Mouse (Mus musculus) MEL (cell line): ENCODE measurements around the gene Cdk1. TPM values are rescaled to one million over a fixed set of nuclear protein-coding genes. Genes with fewer than 3 reads are reported as not detected.

Experiments used
- DNase-seq: peaks from one replicate; pipeline ENCODE4 v3.0.0; 2011; ENCODE audit warnings: low read depth, low spot score
- H3K27ac ChIP-seq: 2 replicates; pipeline ENCODE4 v1.5.1; 2012; ENCODE audit warnings: low read depth, mild to moderate bottlenecking, control low read depth, low read length, moderate library complexity; ENCODE audit not compliant: control insufficient read depth
- H3K27me3 ChIP-seq, 2 experiments: fragments of 150-350 bp in 1 of 2; sonication (generic) in 1 of 2; 2 replicates each; pipeline ENCODE4 v1.6.1; 2012; ENCODE audit warnings: low read length in 2 of 2, mild to moderate bottlenecking in 2 of 2, improper control_type of control experiment in 1 of 2, moderate library complexity in 1 of 2; ENCODE audit not compliant: insufficient read depth in 2 of 2, control insufficient read depth in 1 of 2
- H3K36me3 ChIP-seq, 2 experiments: 2 replicates each; pipeline ENCODE4 v1.6.1; 2012 to 2014; ENCODE audit warnings: low read length in 2 of 2, improper control_type of control experiment in 1 of 2, inconsistent platforms in 1 of 2, mild to moderate bottlenecking in 1 of 2; ENCODE audit not compliant: insufficient read depth in 2 of 2, control insufficient read depth in 1 of 2
- H3K4me1 ChIP-seq, 2 experiments: fragments of 150-350 bp in 1 of 2; sonication (generic) in 1 of 2; 2 replicates each; pipeline ENCODE4 v1.6.1; 2012; ENCODE audit warnings: low read length in 2 of 2, improper control_type of control experiment in 1 of 2, mild to moderate bottlenecking in 1 of 2; ENCODE audit not compliant: insufficient read depth in 2 of 2, control insufficient read depth in 1 of 2
- H3K4me3 ChIP-seq, 2 experiments: fragments of 150-350 bp in 1 of 2; sonication (generic) in 1 of 2; 2 replicates each; pipeline ENCODE4 v1.5.1; 2012; ENCODE audit warnings: low read depth in 2 of 2, low read length in 2 of 2, mild to moderate bottlenecking in 2 of 2, moderate library complexity in 2 of 2, control low read depth in 1 of 2, improper control_type of control experiment in 1 of 2; ENCODE audit not compliant: control insufficient read depth in 1 of 2, insufficient read depth in 1 of 2
- H3K79me2 ChIP-seq: 2 replicates; pipeline ENCODE4 v1.6.1; 2012; ENCODE audit warnings: mild to moderate bottlenecking, low read length, moderate library complexity; ENCODE audit not compliant: control insufficient read depth, poor library complexity, insufficient read depth
- H3K9ac ChIP-seq: 2 replicates; pipeline ENCODE4 v1.6.1; 2012; ENCODE audit warnings: low read depth, mild to moderate bottlenecking, control low read depth, low read length, moderate library complexity; ENCODE audit not compliant: control insufficient read depth, poor library complexity, severe bottlenecking
- H3K9me3 ChIP-seq: fragments of 150-350 bp; sonication (generic); replicated peaks from 2 replicates; pipeline ENCODE4 v1.6.1; 2012; ENCODE audit warnings: mild to moderate bottlenecking, low read length, improper control_type of control experiment, moderate library complexity; ENCODE audit not compliant: insufficient read depth
- BHLHE40 ChIP-seq: IDR thresholded peaks from 2 replicates; pipeline ENCODE4 v1.6.1; 2012; ENCODE audit warnings: low read depth, mild to moderate bottlenecking, inconsistent platforms, low read length, improper control_type of control experiment, borderline replicate concordance
- CHD1 ChIP-seq: IDR thresholded peaks from 2 replicates; pipeline ENCODE4 v1.6.1; 2012; ENCODE audit warnings: low read depth, mild to moderate bottlenecking, inconsistent platforms, low read length, improper control_type of control experiment
- CTCF ChIP-seq, 3 experiments: IDR thresholded peaks in 2 of 3; conservative IDR thresholded peaks in 1 of 3; 2 replicates each; pipeline ENCODE4 v1.5.1; 2011 to 2012; ENCODE audit warnings: low read length in 3 of 3, low read depth in 2 of 3, mild to moderate bottlenecking in 2 of 3, improper control_type of control experiment in 1 of 3, inconsistent platforms in 1 of 3, mixed read lengths in 1 of 3, moderate library complexity in 1 of 3; ENCODE audit not compliant: control insufficient read depth in 1 of 3, insufficient read depth in 1 of 3, poor library complexity in 1 of 3, severe bottlenecking in 1 of 3
- E2F4 ChIP-seq: IDR thresholded peaks from 2 replicates; pipeline ENCODE4 v1.6.1; 2011; ENCODE audit warnings: low read depth, low read length, improper control_type of control experiment, borderline replicate concordance
- ELF1 ChIP-seq: IDR thresholded peaks from 2 replicates; pipeline ENCODE4 v1.6.1; 2014; ENCODE audit warnings: low read depth, mild to moderate bottlenecking, inconsistent platforms, low read length, improper control_type of control experiment, moderate library complexity
- ETS1 ChIP-seq: IDR thresholded peaks from 2 replicates; pipeline ENCODE4 v1.6.1; 2012; ENCODE audit warnings: low read depth, mild to moderate bottlenecking, inconsistent platforms, low read length, improper control_type of control experiment, moderate library complexity
- GABPA ChIP-seq: IDR thresholded peaks from 2 replicates; pipeline ENCODE4 v1.6.1; 2012; ENCODE audit warnings: low read depth, mild to moderate bottlenecking, inconsistent platforms, low read length, improper control_type of control experiment, moderate library complexity
- GATA1 ChIP-seq: IDR thresholded peaks from 2 replicates; pipeline ENCODE4 v1.6.1; 2011; ENCODE audit warnings: low read depth, low read length, improper control_type of control experiment
- HCFC1 ChIP-seq: IDR thresholded peaks from 2 replicates; pipeline ENCODE4 v1.6.1; 2012; ENCODE audit warnings: low read depth, mild to moderate bottlenecking, inconsistent platforms, low read length, improper control_type of control experiment, moderate library complexity
- JUND ChIP-seq: IDR thresholded peaks from 2 replicates; pipeline ENCODE4 v1.6.1; 2011; ENCODE audit warnings: low read depth, mild to moderate bottlenecking, improper control_type of control experiment, low read length
- KAT2A ChIP-seq: conservative IDR thresholded peaks from 2 replicates; pipeline ENCODE4 v1.6.1; 2012; ENCODE audit warnings: low read depth, low read length, improper control_type of control experiment, inconsistent platforms
- MAFK ChIP-seq: IDR thresholded peaks from 2 replicates; pipeline ENCODE4 v1.6.1; 2011; ENCODE audit warnings: low read depth, mild to moderate bottlenecking, low read length, improper control_type of control experiment, borderline replicate concordance
- MAX ChIP-seq: IDR thresholded peaks from 2 replicates; pipeline ENCODE4 v1.6.1; 2011; ENCODE audit warnings: low read length, improper control_type of control experiment
- MAZ ChIP-seq: IDR thresholded peaks from 2 replicates; pipeline ENCODE4 v1.6.1; 2012; ENCODE audit warnings: low read depth, mild to moderate bottlenecking, inconsistent platforms, low read length, improper control_type of control experiment
- MEF2A ChIP-seq: IDR thresholded peaks from 2 replicates; pipeline ENCODE4 v1.6.1; 2014; ENCODE audit warnings: low read depth, mild to moderate bottlenecking, inconsistent platforms, low read length, improper control_type of control experiment; ENCODE audit not compliant: poor library complexity, insufficient replicate concordance, severe bottlenecking; ENCODE audit errors: extremely low read depth
- MXI1 ChIP-seq: IDR thresholded peaks from 2 replicates; pipeline ENCODE4 v1.6.1; 2011; ENCODE audit warnings: mild to moderate bottlenecking, low read depth, low read length, improper control_type of control experiment
- MYC ChIP-seq: IDR thresholded peaks from 2 replicates; pipeline ENCODE4 v1.6.1; 2011; ENCODE audit warnings: low read depth, mild to moderate bottlenecking, low read length, improper control_type of control experiment, moderate library complexity
- NELFE ChIP-seq: IDR thresholded peaks from 2 replicates; pipeline ENCODE4 v1.6.1; 2011; ENCODE audit warnings: low read depth, low read length, improper control_type of control experiment
- POLR2A ChIP-seq, 2 experiments: IDR thresholded peaks; 2 replicates each; pipeline ENCODE4 v1.6.1; 2011 to 2012; ENCODE audit warnings: low read length in 2 of 2, mild to moderate bottlenecking in 2 of 2, control low read depth in 1 of 2, improper control_type of control experiment in 1 of 2, low read depth in 1 of 2, moderate library complexity in 1 of 2; ENCODE audit not compliant: control insufficient read depth in 1 of 2, insufficient read depth in 1 of 2, poor library complexity in 1 of 2
- POLR2AphosphoS2 ChIP-seq: IDR thresholded peaks from 2 replicates; pipeline ENCODE4 v1.6.1; 2011; ENCODE audit warnings: low read length, improper control_type of control experiment
- RAD21 ChIP-seq: IDR thresholded peaks from 2 replicates; pipeline ENCODE4 v1.6.1; 2011; ENCODE audit warnings: mild to moderate bottlenecking, low read depth, low read length, improper control_type of control experiment
- RCOR1 ChIP-seq: IDR thresholded peaks from 2 replicates; pipeline ENCODE4 v1.6.1; 2012; ENCODE audit warnings: low read depth, mild to moderate bottlenecking, inconsistent platforms, low read length, improper control_type of control experiment
- SIN3A ChIP-seq: IDR thresholded peaks from 2 replicates; pipeline ENCODE4 v1.6.1; 2012; ENCODE audit warnings: low read length, improper control_type of control experiment, inconsistent platforms
- USF2 ChIP-seq, 2 experiments: IDR thresholded peaks; 2 replicates each; pipeline ENCODE4 v1.6.1; 2011 to 2012; ENCODE audit warnings: improper control_type of control experiment in 2 of 2, low read length in 2 of 2, borderline replicate concordance in 1 of 2, inconsistent platforms in 1 of 2, low read depth in 1 of 2, mild to moderate bottlenecking in 1 of 2; ENCODE audit not compliant: insufficient read depth in 1 of 2
- ZKSCAN1 ChIP-seq: IDR thresholded peaks from 2 replicates; pipeline ENCODE4 v1.6.1; 2012; ENCODE audit warnings: low read depth, mild to moderate bottlenecking, inconsistent platforms, low read length, improper control_type of control experiment, moderate library complexity
- ZMIZ1 ChIP-seq: IDR thresholded peaks from 2 replicates; pipeline ENCODE4 v1.6.1; 2012; ENCODE audit warnings: low read depth, mild to moderate bottlenecking, inconsistent platforms, low read length, improper control_type of control experiment, moderate library complexity
- polyA plus RNA-seq, 2 experiments: library from polyadenylated mRNA; stranded (reverse) in 1 of 2; unstranded in 1 of 2; fragments of >175 nt in 1 of 2; fragments of >200 nt in 1 of 2; gene quantifications; 2 replicates each; pipeline versions ENCODE4 v1.2.1 to v1.2.4; 2012; ENCODE audit warnings: low replicate concordance in 2 of 2, low read depth in 1 of 2; ENCODE audit not compliant: insufficient read length in 2 of 2, insufficient read depth in 1 of 2, missing spikeins in 1 of 2
- total RNA-seq: library from RNA; depleted of rRNA; stranded (reverse); fragments of 300-350 nt; gene quantifications from 2 replicates; pipeline ENCODE4 v1.2.3, GENCODE M21; 2012; rRNA removed

Cdk1 gene
- total RNA-seq (311 and 333 TPM in 2 replicates), polyA plus RNA-seq (100 to 1,000 TPM; 223 to 562 TPM)

DNA sequence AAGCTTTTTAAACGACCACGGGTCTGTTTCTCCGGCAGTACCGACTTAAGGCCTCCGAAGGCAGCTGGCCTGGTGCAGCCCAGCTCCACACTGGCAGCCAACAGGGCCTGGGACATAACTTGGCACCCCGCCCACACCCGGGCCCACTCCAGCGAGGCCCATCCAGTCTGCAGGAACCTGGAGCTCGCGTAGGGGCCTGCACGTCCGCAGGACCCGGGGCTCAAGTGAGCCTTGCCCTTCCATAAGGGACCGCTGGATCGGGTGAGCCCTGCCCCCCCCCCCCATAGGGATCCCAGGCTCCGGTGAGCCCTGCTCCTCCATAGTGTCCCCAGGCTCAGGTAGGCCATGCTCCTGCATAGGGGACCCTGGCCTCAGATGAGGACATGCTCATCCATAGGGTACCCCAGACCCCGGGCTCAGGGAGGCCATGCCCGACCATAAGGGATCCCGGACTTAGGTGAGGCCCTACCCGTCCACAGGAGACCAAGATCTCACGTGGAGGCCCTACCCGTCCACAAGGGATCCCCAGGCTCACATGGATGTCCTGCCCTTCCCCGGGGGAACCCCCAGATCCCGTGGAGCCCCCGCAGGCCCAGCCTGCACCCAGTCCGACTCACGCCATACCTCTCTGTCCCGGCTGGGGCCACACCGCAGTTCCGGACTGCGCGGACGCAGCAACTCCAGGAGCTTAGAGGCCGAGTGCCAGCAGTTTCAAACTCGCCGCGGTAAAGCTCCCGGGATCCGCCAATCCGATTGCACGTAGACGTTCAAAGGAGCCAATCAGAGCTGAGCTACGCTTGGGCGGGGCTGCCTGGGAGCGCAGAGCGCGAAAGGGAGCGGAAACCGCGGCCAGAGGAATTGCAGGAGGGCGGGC, at the start of gene Cdk1:
Gene Cdk1 (minus strand): TSS at position 727 of the 874 bp plus-strand sequence.
- Histone ChIP-seq H3K4me3 (peak within 1 kb of the TSS; percentile 66 to 95), H3K4me1 (peaks cover 0 to 13% of the 10 kb centered on the region in 2 experiments; a peak in 2 of 4 replicates), H3K9ac (peak within 1 kb of the TSS; percentile 99), H3K79me2 (peaks cover 51% of the 10 kb centered on the region), H3K9me3 (no peaks in the 10 kb centered on the region), H3K27ac (peak within 1 kb of the TSS; percentile 74), H3K27me3 (no peaks in the 10 kb centered on the region; a peak in 1 of 4 replicates), H3K36me3 (peaks cover 8 to 24% of the 10 kb centered on the region in 2 experiments)
- TF ChIP-seq NELFE (peak; percentile 97), MEF2A (no peak), GATA1 (no peak), JUND (no peak), MXI1 (peak; percentile 84), HCFC1 (0 out of 2 replicates have a peak, but pooled peaks have one; percentile 65), SIN3A (peak; percentile 83), ETS1 (no peak), ZMIZ1 (peak; percentile 95), RAD21 (no peak), GABPA (no peak), POLR2A (IDR thresholded peaks at IDR 0.05; ENCODE audit: control insufficient read depth in 1 of 2, insufficient read depth in 1 of 2, low read depth in 1 of 2, low read length in 2 of 2, poor library complexity in 1 of 2) (peak; percentile 84 to 95), RCOR1 (no peak), CHD1 (0 out of 2 replicates have a peak, but pooled peaks have one; percentile 50), MAZ (no peak; the same call in 1 of the 2 replicates), MAX (peak; percentile 69; the same call in 1 of the 2 replicates), USF2 (IDR thresholded peaks at IDR 0.05; ENCODE audit: borderline replicate concordance in 1 of 2, insufficient read depth in 1 of 2, low read depth in 1 of 2, low read length in 2 of 2) (no peak), ZKSCAN1 (no peak), MAFK (no peak), CTCF (IDR thresholded peaks at IDR 0.05 in 2 of 3, conservative IDR thresholded peaks at IDR 0.05 in 1 of 3; ENCODE audit: control insufficient read depth in 1 of 3, insufficient read depth in 1 of 3, low read depth in 2 of 3, low read length in 3 of 3, poor library complexity in 1 of 3, severe bottlenecking in 1 of 3) (no peak), MYC (peak; percentile 43; the same call in 1 of the 2 replicates), E2F4 (peak; percentile 99), POLR2AphosphoS2 (peak; percentile 92), ELF1 (peak; percentile 45; the same call in 1 of the 2 replicates), BHLHE40 (no peak), KAT2A (no peak; the same call in 1 of the 2 replicates)
- DNase-seq: peak; percentile 98
